Mouse (Mus musculus) heart, embryonic 10.5 days (tissue): ENCODE measurements around the gene Gm28539. TPM values are rescaled to one million over a fixed set of nuclear protein-coding genes. Genes with fewer than 3 reads are reported as not detected.
"Not testable (repeated sequence)": the region's sequence is repeated elsewhere in the genome, so short reads cannot be mapped to it uniquely, and the experiment has no call there.

Source experiments
- DNase-seq: peaks from one replicate; pipeline ENCODE4 v3.0.0-alpha.2; 2017; ENCODE audit warnings: low spot score
- H3K27ac ChIP-seq: fragments of 300-500 bp; sonication (generic); 2 replicates; pipeline ENCODE4 v1.5.1; 2016; ENCODE audit warnings: mild to moderate bottlenecking
- H3K27me3 ChIP-seq: fragments of 300-500 bp; sonication (generic); 2 replicates; pipeline ENCODE4 v1.6.1; 2016; ENCODE audit warnings: mild to moderate bottlenecking; ENCODE audit not compliant: poor library complexity, insufficient read depth, severe bottlenecking
- H3K36me3 ChIP-seq: fragments of 300-500 bp; sonication (generic); 2 replicates; pipeline ENCODE4 v1.6.1; 2016; ENCODE audit warnings: mild to moderate bottlenecking, moderate library complexity
- H3K4me1 ChIP-seq: fragments of 300-500 bp; sonication (generic); 2 replicates; pipeline ENCODE4 v1.6.1; 2016; ENCODE audit warnings: mild to moderate bottlenecking
- H3K4me3 ChIP-seq: fragments of 300-500 bp; sonication (generic); 2 replicates; pipeline ENCODE4 v1.5.1; 2016; ENCODE audit warnings: mild to moderate bottlenecking, moderate library complexity
- H3K9me3 ChIP-seq: fragments of 300-500 bp; sonication (generic); 2 replicates; pipeline ENCODE4 v1.6.1; 2016; ENCODE audit warnings: mild to moderate bottlenecking, moderate library complexity
- WGBS: fragments of 180-500 bp; shearing (Covaris S2); methylation state at CpG from one replicate; pipeline ENCODE4 v1.1.7; 2016; 5-methylcytosine and 5-hydroxymethylcytosine counted together
- polyA plus RNA-seq: library from polyadenylated mRNA; unstranded; fragments of >200 nt; fragmentation: Nextera tagmentation; extraction: Ambion mirVana; gene quantifications from 2 replicates; pipeline ENCODE4 v1.2.1, GENCODE M21; 2016

The Gm28539 gene
- polyA plus RNA-seq, 1 experiment from 2014 or later: not detected

- H3K27ac ChIP-seq: no peak overlapping the region
- no peaks in the 10 kb centered on the region for H3K9me3 ChIP-seq
- H3K4me1 ChIP-seq: no peaks in the 10 kb centered on the region
- H3K27me3 ChIP-seq: no peaks in the 10 kb centered on the region
- DNase-seq: no peak
- 79% methylated on average over 1 of the region's 1 CpGs for WGBS
- H3K36me3 ChIP-seq: peaks cover 98% of the 10 kb centered on the region
- no peak overlapping the region for H3K4me3 ChIP-seq
Observed at GRCm38 (mm10) chr16:18822356-18822755, 14.0 kb upstream of the Gm28539 start.

- Histone ChIP-seq H3K4me3 (no peak overlapping the region), H3K27ac (no peak overlapping the region), H3K36me3 (peaks cover 98% of the 10 kb centered on the region), H3K4me1 (no peaks in the 10 kb centered on the region), H3K27me3 (no peaks in the 10 kb centered on the region), H3K9me3 (no peaks in the 10 kb centered on the region)
- no peak for DNase-seq
- 80% methylated on average over 4 of the region's 4 CpGs for WGBS
Observed at GRCm38 (mm10) chr16:18822925-18823324, 13.5 kb upstream of the Gm28539 start.

- Histone ChIP-seq H3K36me3 (peaks cover 96% of the 10 kb centered on the region), H3K9me3 (no peaks in the 10 kb centered on the region), H3K27me3 (no peaks in the 10 kb centered on the region), H3K4me3 (no peak overlapping the region), H3K27ac (no peak overlapping the region), H3K4me1 (no peaks in the 10 kb centered on the region)
- no peak for DNase-seq
- 94% methylated on average over 3 of the region's 3 CpGs for WGBS
Observed at GRCm38 (mm10) chr16:18828630-18829029, 7.8 kb upstream of the Gm28539 start.

GRCm38 (mm10) chr16:18829102-18829501 lies 7.3 kb upstream of the Gm28539 start:
- WGBS: 86% methylated on average over 6 of the region's 6 CpGs

GRCm38 (mm10) chr16:18833486-18833885 lies 2.9 kb upstream of the Gm28539 start:
- Histone ChIP-seq H3K27ac (no peak overlapping the region), H3K4me1 (no peaks in the 10 kb centered on the region), H3K27me3 (no peaks in the 10 kb centered on the region), H3K4me3 (no peak overlapping the region), H3K9me3 (no peaks in the 10 kb centered on the region), H3K36me3 (peaks cover 71% of the 10 kb centered on the region)
- DNase-seq: no peak
- WGBS: 68% methylated on average over 2 of the region's 2 CpGs

More at GRCm38 (mm10) chr16:18829102-18829501, 7.3 kb upstream of the Gm28539 start:
- no peak for DNase-seq
- H3K9me3 ChIP-seq: no peaks in the 10 kb centered on the region
- H3K36me3 ChIP-seq: peaks cover 97% of the 10 kb centered on the region
- no peaks in the 10 kb centered on the region for H3K27me3 ChIP-seq
- no peaks in the 10 kb centered on the region for H3K4me1 ChIP-seq
- no peak overlapping the region for H3K4me3 ChIP-seq
- H3K27ac ChIP-seq: no peak overlapping the region

- H3K4me3 ChIP-seq: peak overlapping the region; percentile 85
- no peak for DNase-seq
- WGBS: 26% methylated on average over 3 of the region's 3 CpGs
- no peaks in the 10 kb centered on the region for H3K4me1 ChIP-seq
- peak overlapping the region; percentile 93; the same call in 1 of the 2 replicates for H3K27ac ChIP-seq
- H3K36me3 ChIP-seq: peaks cover 58% of the 10 kb centered on the region
- H3K9me3 ChIP-seq: no peaks in the 10 kb centered on the region
- no peaks in the 10 kb centered on the region for H3K27me3 ChIP-seq
Observed at GRCm38 (mm10) chr16:18836073-18836467, 314 bp upstream of the Gm28539 start.

- no peak overlapping the region for H3K4me3 ChIP-seq
- H3K9me3 ChIP-seq: no peaks in the 10 kb centered on the region
- H3K27me3 ChIP-seq: no peaks in the 10 kb centered on the region
- peaks cover 39% of the 10 kb centered on the region for H3K36me3 ChIP-seq
- whole genome bisulfite sequencing: 91% methylated on average over 4 of the region's 4 CpGs
- DNase-seq: no peak
- H3K27ac ChIP-seq: no peak overlapping the region
- no peaks in the 10 kb centered on the region for H3K4me1 ChIP-seq
Observed at GRCm38 (mm10) chr16:18838346-18838745, 2.0 kb downstream of the Gm28539 start.

GRCm38 (mm10) chr16:18846301-18846820 lies 10.0 kb downstream of the Gm28539 start:
- H3K27ac ChIP-seq: no peak overlapping the region
- DNase-seq: no peak
- no peaks in the 10 kb centered on the region for H3K27me3 ChIP-seq
- H3K9me3 ChIP-seq: no peaks in the 10 kb centered on the region
- 83% methylated on average over 15 of the region's 15 CpGs for WGBS
- H3K4me3 ChIP-seq: no peak overlapping the region
- H3K36me3 ChIP-seq: 0 out of 2 replicates have a peak, but pooled peaks cover 2% of the 10 kb centered on the region
- no peaks in the 10 kb centered on the region for H3K4me1 ChIP-seq

GRCm38 (mm10) chr16:18849521-18850190 lies 13.3 kb downstream of the Gm28539 start:
- H3K36me3 ChIP-seq, H3K27me3 ChIP-seq, DNase-seq, H3K27ac ChIP-seq, H3K4me3 ChIP-seq, H3K9me3 ChIP-seq, H3K4me1 ChIP-seq: not testable (repeated sequence)
- WGBS: 88% methylated on average over 15 of the region's 17 CpGs

- H3K27ac ChIP-seq: no peak overlapping the region
- no peaks in the 10 kb centered on the region for H3K27me3 ChIP-seq
- DNase-seq: no peak
- 0 out of 2 replicates have a peak, but pooled peaks cover 2% of the 10 kb centered on the region for H3K9me3 ChIP-seq
- H3K36me3 ChIP-seq: no peaks in the 10 kb centered on the region
- no peak overlapping the region for H3K4me3 ChIP-seq
- no peaks in the 10 kb centered on the region for H3K4me1 ChIP-seq
Observed at GRCm38 (mm10) chr16:18858551-18858950, 22.2 kb downstream of the Gm28539 start.

GRCm38 (mm10) chr16:18860186-18860585 lies 23.8 kb downstream of the Gm28539 start:
- H3K9me3 ChIP-seq: 0 out of 2 replicates have a peak, but pooled peaks cover 2% of the 10 kb centered on the region
- no peaks in the 10 kb centered on the region for H3K36me3 ChIP-seq
- no peaks in the 10 kb centered on the region for H3K4me1 ChIP-seq
- 65% methylated on average over 1 of the region's 1 CpGs for WGBS
- no peak overlapping the region for H3K27ac ChIP-seq
- DNase-seq: no peak
- no peaks in the 10 kb centered on the region for H3K27me3 ChIP-seq
- H3K4me3 ChIP-seq: no peak overlapping the region

- not testable (repeated sequence) for H3K4me1 ChIP-seq, H3K27me3 ChIP-seq, H3K4me3 ChIP-seq, H3K9me3 ChIP-seq, H3K27ac ChIP-seq, DNase-seq
- 88% methylated on average over 1 of the region's 1 CpGs for WGBS
- peaks cover 47% of the 10 kb centered on the region for H3K36me3 ChIP-seq
Observed at GRCm38 (mm10) chr16:18870495-18870894, 34.1 kb downstream of the Gm28539 start.

- H3K36me3 ChIP-seq: peaks cover 47% of the 10 kb centered on the region
Observed at GRCm38 (mm10) chr16:18876091-18876441, 39.7 kb downstream of the Gm28539 start.

More at GRCm38 (mm10) chr16:18876091-18876441, 39.7 kb downstream of the Gm28539 start:
- Histone ChIP-seq H3K27ac (peak overlapping the region; percentile 93), H3K4me1 (peaks cover 10% of the 10 kb centered on the region), H3K9me3 (no peaks in the 10 kb centered on the region), H3K4me3 (peak overlapping the region; percentile 91), H3K27me3 (no peaks in the 10 kb centered on the region)
- no peak for DNase-seq
- WGBS: 2% methylated on average over 17 of the region's 17 CpGs
